Mouse (Mus musculus): ENCODE results near the gene Vmn2r3. TPM values are rescaled to one million over a fixed set of nuclear protein-coding genes. Genes with fewer than 3 reads are reported as not detected.
"Not testable (repeated sequence)": the region's sequence is repeated elsewhere in the genome, so short reads cannot be mapped to it uniquely, and the experiment has no call there.

The Vmn2r3 gene
- total RNA-seq (2021): not detected

- no peak for DNase-seq (ENCODE audit: extremely low spot score in 1 of 2, low spot score in 1 of 2)
Measured at GRCm38 (mm10) chr3:64289609-64290008, at the start of gene Vmn2r3. TSS of gene Vmn2r3 (minus strand) at chr3:64289709.

- DNase-seq (ENCODE audit: extremely low spot score in 1 of 2, low spot score in 1 of 2): no peak
Measured at GRCm38 (mm10) chr3:64332548-64332947, 43.0 kb upstream of the Vmn2r3 start.

DNA sequence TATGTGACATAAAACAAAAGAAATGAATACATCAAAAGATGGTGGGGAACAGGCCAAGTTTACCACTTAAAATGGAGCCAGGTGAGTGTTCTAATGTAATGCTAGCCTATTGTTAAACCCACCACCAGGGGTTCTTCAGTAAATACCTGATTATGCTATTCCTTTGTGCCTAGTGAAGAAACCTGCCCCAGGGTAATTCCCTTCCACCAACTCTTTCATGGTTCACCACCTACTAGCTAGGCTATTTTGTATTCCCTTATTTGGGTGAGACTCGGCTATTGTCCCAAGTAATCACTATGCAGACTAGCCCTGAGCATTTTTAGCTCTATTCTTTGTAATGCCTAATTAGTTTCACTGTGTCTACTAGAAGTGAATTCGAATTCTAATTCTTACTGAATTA, 32.3 kb upstream of the Vmn2r3 start:
- DNase-seq (ENCODE audit: extremely low spot score in 1 of 2, low spot score in 1 of 2): no peak

DNA sequence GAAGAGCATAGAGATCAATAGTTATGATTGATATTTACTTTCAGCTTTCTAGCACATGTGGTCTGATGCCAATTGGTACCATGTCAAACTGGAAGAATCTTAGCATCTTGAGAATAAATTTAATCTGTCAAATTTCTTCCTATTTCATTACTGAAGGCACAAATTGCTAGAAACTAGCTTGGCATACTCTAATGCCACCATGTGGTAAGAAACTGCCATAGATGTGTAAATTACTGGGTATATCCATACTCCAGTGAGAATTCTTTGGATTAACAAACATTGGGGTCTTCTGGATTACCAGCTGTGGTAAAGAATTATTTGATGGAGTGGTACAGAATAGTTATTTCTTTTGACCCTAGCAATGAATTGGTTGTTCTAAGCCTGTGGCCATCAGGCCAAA, 17.3 kb upstream of the Vmn2r3 start:
- no peak for DNase-seq (ENCODE audit: extremely low spot score in 1 of 2, low spot score in 1 of 2)

DNA sequence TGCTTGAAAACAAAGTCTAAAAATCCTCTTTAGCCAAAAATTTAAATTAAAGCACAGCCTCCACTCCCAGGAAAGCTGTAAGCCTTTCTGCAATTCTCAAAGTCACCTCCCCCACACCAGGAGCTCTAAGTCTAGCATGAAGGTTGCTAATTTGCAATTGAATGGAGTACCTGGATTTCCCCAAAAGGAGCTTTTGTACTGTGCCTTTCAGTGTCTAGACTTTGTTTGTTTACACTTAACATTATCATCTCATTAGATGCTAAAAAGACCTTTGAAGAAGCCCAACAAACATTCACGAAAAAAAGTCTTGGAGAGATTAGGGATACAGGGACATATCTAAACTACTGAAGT, 23.8 kb downstream of the Vmn2r3 start:
- DNase-seq (ENCODE audit: extremely low spot score in 1 of 2, low spot score in 1 of 2): no peak

DNA sequence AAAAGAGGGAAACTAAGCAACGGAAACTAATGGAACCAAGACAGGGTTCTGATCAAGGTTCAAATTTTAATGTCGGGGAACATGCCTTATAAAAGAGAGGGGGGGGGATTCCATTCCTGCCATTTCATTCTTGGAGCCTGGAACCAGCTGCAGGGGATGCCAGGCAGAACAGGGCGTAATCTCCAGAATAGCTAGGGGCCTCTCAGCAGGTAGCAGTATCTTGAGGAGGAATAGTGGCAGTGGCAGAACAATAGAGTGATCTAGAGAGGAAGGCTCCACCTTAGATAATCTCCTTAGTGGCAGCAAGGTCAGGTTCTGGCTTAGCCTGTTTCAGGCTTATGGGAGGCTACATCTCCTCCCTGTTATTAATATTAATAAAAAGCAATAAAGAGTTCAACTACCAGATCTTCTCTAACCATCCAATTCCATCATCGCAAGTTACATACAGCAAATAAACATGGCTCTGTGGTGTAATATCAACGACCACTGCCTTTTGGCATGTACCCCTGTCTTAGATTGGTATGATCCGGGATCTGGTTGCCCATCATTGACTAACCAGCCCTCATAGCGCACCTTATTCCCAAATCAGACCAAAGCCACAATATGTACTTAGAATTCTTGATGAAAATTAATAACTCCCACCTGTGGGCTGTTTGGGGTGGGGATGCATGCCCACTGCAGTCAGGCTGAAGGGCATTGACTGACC, 24.3 kb downstream of the Vmn2r3 start:
- DNase-seq (ENCODE audit: extremely low spot score in 1 of 2, low spot score in 1 of 2): not testable (repeated sequence)

DNA sequence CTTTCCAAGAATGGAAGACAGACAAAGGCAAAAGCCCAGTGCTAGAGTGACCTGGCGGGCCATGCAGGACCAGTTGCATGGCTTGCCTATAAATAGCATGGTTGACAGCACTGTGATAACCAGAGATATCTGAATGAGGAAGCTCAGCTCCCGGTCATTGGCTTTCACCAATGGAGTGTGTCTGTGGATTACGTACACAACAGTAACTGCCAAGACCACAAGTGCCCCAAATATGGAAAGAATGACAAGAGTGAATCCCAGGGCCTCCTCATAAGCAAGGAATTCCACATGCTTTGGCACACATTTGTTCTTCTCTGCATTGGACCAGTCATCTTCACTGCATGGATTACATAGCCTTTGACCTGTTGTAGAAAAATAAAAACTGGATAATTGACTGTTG, 29.9 kb downstream of the Vmn2r3 start:
- DNase-seq (ENCODE audit: extremely low spot score in 1 of 2, low spot score in 1 of 2): no peak

DNA sequence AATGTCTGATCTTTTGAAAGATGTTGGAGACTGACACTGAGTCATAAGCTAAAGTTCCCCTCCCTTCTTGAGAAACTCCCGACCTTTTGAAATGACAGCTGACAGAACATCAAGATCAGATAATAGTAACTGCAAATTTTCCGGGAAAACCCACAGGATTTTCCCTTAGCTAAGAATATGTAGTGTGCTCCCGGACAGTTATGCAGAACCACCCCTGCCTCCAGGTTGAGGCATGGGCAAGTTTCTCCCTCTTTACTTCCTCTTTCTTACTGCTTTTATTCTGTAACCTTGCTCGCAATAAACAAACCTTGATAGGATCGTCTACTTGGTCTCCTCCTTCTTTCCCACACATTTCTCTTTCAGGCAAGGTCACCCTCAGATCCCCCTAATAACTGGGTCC, 37.9 kb downstream of the Vmn2r3 start:
- DNase-seq (ENCODE audit: extremely low spot score in 1 of 2, low spot score in 1 of 2): no peak

DNA sequence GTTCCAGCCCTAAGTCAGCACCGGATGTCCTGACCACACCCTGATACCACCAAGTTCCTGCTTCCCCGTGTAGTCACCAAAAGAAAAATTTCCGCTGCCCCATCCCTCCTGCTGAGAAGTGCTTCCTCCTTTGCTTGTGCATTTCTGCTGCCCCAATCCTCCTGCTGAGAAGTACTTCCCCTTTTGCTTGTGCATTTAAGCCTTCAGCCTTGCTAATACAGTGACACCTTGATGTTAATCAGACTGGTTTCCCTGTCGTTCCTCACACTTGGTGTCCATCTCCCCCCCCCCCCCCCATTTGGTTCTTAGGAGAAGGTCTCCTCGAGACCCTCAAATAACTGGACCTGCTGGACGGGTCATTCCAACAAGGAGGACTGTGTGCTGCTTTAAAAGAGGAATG, 39.0 kb downstream of the Vmn2r3 start:
- not testable (repeated sequence) for DNase-seq (ENCODE audit: extremely low spot score in 1 of 2, low spot score in 1 of 2)

DNA sequence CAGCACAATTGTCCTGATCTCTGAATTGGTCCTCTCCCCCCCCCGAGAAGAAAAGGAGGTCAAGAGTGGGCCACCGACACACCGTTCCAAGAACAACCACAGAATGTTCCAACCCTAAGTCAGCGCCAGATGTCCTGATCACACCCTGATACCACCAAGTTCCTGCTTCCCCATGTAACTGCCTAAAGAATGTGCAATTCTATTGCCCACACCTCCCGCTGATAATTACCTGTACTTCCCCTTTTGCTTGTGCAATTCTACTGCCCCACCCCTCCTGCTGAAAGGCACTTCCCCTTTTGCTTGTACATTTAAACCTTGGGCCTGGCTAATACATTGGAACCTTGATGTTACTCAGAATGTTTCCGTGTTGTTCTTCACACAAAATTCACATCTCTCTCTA, 54.0 kb downstream of the Vmn2r3 start:
- DNase-seq (ENCODE audit: extremely low spot score in 1 of 2, low spot score in 1 of 2): not testable (repeated sequence)

DNA sequence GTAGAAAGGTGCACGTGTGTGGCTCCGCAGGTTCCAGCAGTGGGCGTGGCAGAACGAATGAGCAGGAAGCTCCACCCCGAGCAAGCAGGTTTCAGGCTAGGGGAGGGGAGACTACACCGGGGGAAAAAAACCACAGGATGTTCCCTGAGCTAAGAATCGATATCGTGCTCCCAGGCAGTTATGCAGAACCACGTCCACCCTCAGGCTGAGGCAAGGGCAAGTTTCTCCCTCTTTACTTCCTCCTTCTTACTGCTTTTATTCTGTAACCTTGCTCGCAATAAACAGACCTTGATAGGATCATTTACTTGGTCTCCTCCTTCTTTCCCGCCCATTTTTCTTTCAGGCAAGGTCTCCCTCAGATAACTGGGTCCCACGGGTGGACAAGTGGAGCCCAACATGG, 55.9 kb downstream of the Vmn2r3 start:
- DNase-seq (ENCODE audit: extremely low spot score in 1 of 2, low spot score in 1 of 2): not testable (repeated sequence)

DNA sequence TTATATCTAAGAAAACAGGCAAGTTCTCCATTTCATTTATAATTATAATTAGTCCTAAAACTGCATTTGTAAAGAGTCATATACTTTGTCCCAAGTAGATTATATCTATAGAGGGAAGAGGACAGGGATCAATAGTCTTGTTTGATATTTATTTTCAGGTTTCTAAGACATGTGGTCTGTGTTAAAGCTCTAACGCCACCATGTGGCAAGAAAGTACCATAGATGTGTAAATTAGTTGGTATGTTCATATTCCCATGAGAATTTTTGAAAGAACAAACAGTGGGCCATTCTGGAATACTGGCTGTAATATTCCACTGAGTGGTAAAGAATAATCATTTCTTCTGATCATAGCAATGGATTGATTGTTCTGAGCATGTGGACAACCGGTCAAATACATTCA, 62.3 kb downstream of the Vmn2r3 start:
- no peak for DNase-seq (ENCODE audit: extremely low spot score in 1 of 2, low spot score in 1 of 2)

Other genes starting within 250 kb of the Vmn2r3 start
- gene Vmn2r1, start 208.2 kb downstream of the Vmn2r3 start, total RNA-seq (2021): under 1 TPM; 0.25 to 0.38 TPM
- gene Vmn2r2, start 147.8 kb downstream of the Vmn2r3 start, total RNA-seq (2021): not detected
- gene Vmn2r4, start 125.7 kb upstream of the Vmn2r3 start, total RNA-seq (2021): not detected
- not detected for gene Vmn2r5, start 220.1 kb upstream of the Vmn2r3 start, total RNA-seq (2021)

Measured in layer of hippocampus, postnatal 25 days (tissue).